Comparison of ENCODE assay signal across 8 mouse cellular contexts in the genomic region with DNA sequence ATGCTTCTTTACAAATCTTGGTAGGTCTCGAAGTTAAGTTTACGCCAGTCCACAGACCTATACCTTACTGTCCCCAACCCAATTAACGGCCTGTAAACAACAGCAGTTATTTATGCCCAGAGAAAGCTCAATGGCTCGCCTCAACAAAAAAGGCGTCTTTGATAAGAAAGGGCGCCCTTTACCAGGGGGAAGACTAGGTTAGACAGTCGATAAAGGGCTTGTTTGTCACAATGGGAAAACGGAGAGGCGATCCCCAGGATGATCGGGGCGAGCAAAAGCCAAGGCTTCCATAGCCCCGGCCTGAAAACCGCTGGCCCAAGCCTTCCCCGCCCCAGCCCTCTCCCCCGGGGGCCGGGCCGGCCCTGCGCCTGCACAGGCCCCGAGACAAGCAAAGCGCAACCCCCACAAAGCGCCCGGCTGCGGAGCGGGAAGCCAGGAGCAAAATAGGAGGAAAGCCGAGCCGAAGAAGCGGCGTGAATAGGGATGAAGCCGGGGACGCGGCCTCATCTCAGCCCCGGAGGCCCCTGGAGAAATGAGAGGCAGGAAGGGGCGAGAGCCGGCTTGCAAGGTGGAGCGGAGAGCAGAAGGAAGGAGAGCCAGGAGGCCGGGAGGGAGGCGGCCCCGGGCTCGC. TPM values are rescaled to one million over a fixed set of nuclear protein-coding genes. Genes with fewer than 3 reads are reported as not detected.
DNase-seq lines count a peak whose midpoint lies in the region; ATAC-seq and TF ChIP-seq lines count a peak whose summit lies in the region.

No protein-coding gene starts in this region.

- ATAC-seq in hindbrain, embryonic 12.5 days (ENCODE audit: low FRiP score) = peak; percentile 65
- ATAC-seq in megakaryocyte progenitor cell, adult 5-6 weeks (replicated peaks; ENCODE audit: poor library complexity) = no peak

- TF ChIP-seq CTCF in heart, adult 2 months (IDR thresholded peaks at IDR 0.05) = no peak
- TF ChIP-seq CTCF in thymus, adult 2 months (IDR thresholded peaks at IDR 0.05; ENCODE audit: borderline replicate concordance, control insufficient read depth, extremely low read depth, insufficient read depth, low read length, poor library complexity) = no peak

- no peak for DNase-seq in heart, adult 2 months
- DNase-seq in heart, adult 18-20 months = no peak
- DNase-seq in thymus, adult 2 months = no peak
- DNase-seq in thymus, postnatal 0 days (ENCODE audit: low spot score) = no peak
- DNase-seq in frontal cortex, postnatal 14 days (ENCODE audit: low spot score in 2 of 2) = no peak

- H3K4me2 ChIP-seq in hindbrain, embryonic 12.5 days (replicated peaks) = peak overlapping the region; percentile 63

- H3K36me3 ChIP-seq in heart, adult 2 months (ENCODE audit: control insufficient read depth, insufficient read depth, low read length) = peaks cover 14% of the 10 kb centered on the region
- no peaks in the 10 kb centered on the region for H3K36me3 ChIP-seq in thymus, adult 2 months (ENCODE audit: control insufficient read depth, insufficient read depth, low read length)
- no peaks in the 10 kb centered on the region for H3K36me3 ChIP-seq in hindbrain, embryonic 12.5 days
- peaks cover 15% of the 10 kb centered on the region for H3K36me3 ChIP-seq in megakaryocyte, embryonic 14.5 days (replicated peaks; ENCODE audit: low read length)

- H3K27ac ChIP-seq in heart, adult 2 months = peak overlapping the region; percentile 96
- H3K27ac ChIP-seq in thymus, adult 2 months (ENCODE audit: control insufficient read depth, insufficient read depth, low read length) = no peak overlapping the region
- peak overlapping the region; percentile 95 for H3K27ac ChIP-seq in hindbrain, embryonic 12.5 days

- intact Hi-C loops in heart, adult 2 months (cut with DNase I) = loop anchor here (1.0 to 5.0 kb wide), 3 partner anchors 49 to 263 kb away; a partner anchor contains a TSS

- H3K4me1 ChIP-seq in heart, adult 2 months (ENCODE audit: control insufficient read depth, insufficient read depth, low read length) = peaks cover 6% of the 10 kb centered on the region
- peaks cover 4% of the 10 kb centered on the region for H3K4me1 ChIP-seq in thymus, adult 2 months (replicated peaks; ENCODE audit: control insufficient read depth, insufficient read depth, low read length)
- peaks cover 21% of the 10 kb centered on the region for H3K4me1 ChIP-seq in hindbrain, embryonic 12.5 days
- H3K4me1 ChIP-seq in megakaryocyte, embryonic 14.5 days = peaks cover 47% of the 10 kb centered on the region

- no peaks in the 10 kb centered on the region for H3K27me3 ChIP-seq in heart, adult 2 months (ENCODE audit: control insufficient read depth, insufficient read depth, low read length)
- no peaks in the 10 kb centered on the region for H3K27me3 ChIP-seq in thymus, adult 2 months (ENCODE audit: control insufficient read depth, insufficient read depth, low read length)
- H3K27me3 ChIP-seq in hindbrain, embryonic 12.5 days = no peaks in the 10 kb centered on the region
- H3K27me3 ChIP-seq in megakaryocyte, embryonic 14.5 days (replicated peaks) = no peaks in the 10 kb centered on the region

- no peaks in the 10 kb centered on the region for H3K9me3 ChIP-seq in hindbrain, embryonic 12.5 days (replicated peaks)
- H3K9me3 ChIP-seq in megakaryocyte, embryonic 14.5 days = no peaks in the 10 kb centered on the region

- TF ChIP-seq EP300 in heart, adult 2 months (IDR thresholded peaks at IDR 0.05; ENCODE audit: insufficient read depth, low read depth, low read length) = no peak

- peak overlapping the region; percentile 94 for H3K9ac ChIP-seq in heart, adult 2 months (ENCODE audit: low read depth, low read length)
- H3K9ac ChIP-seq in hindbrain, embryonic 12.5 days = peak overlapping the region; percentile 91

- no peak for TF ChIP-seq POLR2A in heart, adult 2 months (IDR thresholded peaks at IDR 0.05; ENCODE audit: insufficient read depth, low read depth, low read length)
- TF ChIP-seq POLR2A in thymus, adult 2 months (IDR thresholded peaks at IDR 0.05; ENCODE audit: control insufficient read depth, extremely low read depth, insufficient read depth, low read length, poor library complexity) = no peak

- under 1% methylated on average over 39 of the region's 39 CpGs for WGBS in heart, adult 2 months
- WGBS in thymus, adult 2 months = under 1% methylated on average over 39 of the region's 39 CpGs
- under 1% methylated on average over 39 of the region's 39 CpGs for WGBS in hindbrain, embryonic 12.5 days

- H3K79me2 ChIP-seq in heart, adult 2 months (replicated peaks; ENCODE audit: control insufficient read depth, insufficient read depth, low read length) = peaks cover 3% of the 10 kb centered on the region; the same call in 1 of the 2 replicates

- H3K4me3 ChIP-seq in heart, adult 2 months = peak overlapping the region; percentile 65
- peak overlapping the region; percentile 87 for H3K4me3 ChIP-seq in thymus, adult 2 months (ENCODE audit: control insufficient read depth, insufficient read depth, low read length)
- peak overlapping the region; percentile 73 for H3K4me3 ChIP-seq in hindbrain, embryonic 12.5 days
- peak overlapping the region; percentile 94 for H3K4me3 ChIP-seq in megakaryocyte, embryonic 14.5 days (replicated peaks)

RNA-seq across cellular contexts. Expression of a gene that starts 0.7 kb away (rescaled TPM):
- total RNA-seq in heart, adult 2 months (2021) = 10 to 100 TPM; 14.8 to 18.0 TPM
- polyA plus RNA-seq in heart, adult 2 months (2012; rRNA removed) = 11.7 and 16.8 TPM in 2 replicates
- 10 to 100 TPM; 17.3 to 18.6 TPM for total RNA-seq in heart, adult 18-20 months (2021)
- 34.5 and 36.3 TPM in 2 replicates for polyA plus RNA-seq in thymus, adult 2 months (2012; rRNA removed)
- 32.4 and 41.0 TPM in 2 replicates for polyA plus RNA-seq in thymus, postnatal 0 days (2015; fragmentation: Nextera tagmentation; extraction: Ambion mirVana)
- polyA plus RNA-seq in hindbrain, embryonic 12.5 days (2016; fragmentation: Nextera tagmentation; extraction: Ambion mirVana) = 74.6 and 76.7 TPM in 2 replicates
- polyA plus RNA-seq in megakaryocyte, embryonic 14.5 days (2012; ENCODE audit: insufficient read depth, low replicate concordance) = 5.7 and 12.6 TPM in 2 replicates
- total RNA-seq in megakaryocyte progenitor cell, adult 5-6 weeks (2015) = 18.1 and 24.4 TPM in 2 replicates
- 17.4 and 23.5 TPM in 2 replicates for total RNA-seq in megakaryocyte progenitor cell, adult 5-6 weeks (2017)

RNA-seq across cellular contexts. Expression of a gene that starts 23.7 kb away (rescaled TPM):
- 1 to 10 TPM; 1.2 to 1.5 TPM for total RNA-seq in heart, adult 2 months (2021)
- 4.0 and 4.9 TPM in 2 replicates for polyA plus RNA-seq in heart, adult 2 months (2012; rRNA removed)
- total RNA-seq in heart, adult 18-20 months (2021) = 1 to 10 TPM; 1.1 to 1.2 TPM
- 0.71 TPM in 1 of 2 replicates, not detected in the other for polyA plus RNA-seq in thymus, adult 2 months (2012; rRNA removed)
- polyA plus RNA-seq in thymus, postnatal 0 days (2015; fragmentation: Nextera tagmentation; extraction: Ambion mirVana) = 0.52 and 1.2 TPM in 2 replicates
- 4.3 and 4.8 TPM in 2 replicates for polyA plus RNA-seq in hindbrain, embryonic 12.5 days (2016; fragmentation: Nextera tagmentation; extraction: Ambion mirVana)
- polyA plus RNA-seq in megakaryocyte, embryonic 14.5 days (2012; ENCODE audit: insufficient read depth, low replicate concordance) = not detected in 2 replicates
- total RNA-seq in megakaryocyte progenitor cell, adult 5-6 weeks (2015) = not detected in 2 replicates
- not detected in 2 replicates for total RNA-seq in megakaryocyte progenitor cell, adult 5-6 weeks (2017)

RNA-seq across cellular contexts. Expression of a gene that starts 48.7 kb away (rescaled TPM):
- total RNA-seq in heart, adult 2 months (2021) = 1 to 10 TPM; 2.6 to 2.8 TPM
- 7.2 and 10.0 TPM in 2 replicates for polyA plus RNA-seq in heart, adult 2 months (2012; rRNA removed)
- total RNA-seq in heart, adult 18-20 months (2021) = 1 to 10 TPM; 2.0 to 2.2 TPM
- polyA plus RNA-seq in thymus, adult 2 months (2012; rRNA removed) = 7.2 and 10.2 TPM in 2 replicates
- polyA plus RNA-seq in thymus, postnatal 0 days (2015; fragmentation: Nextera tagmentation; extraction: Ambion mirVana) = 3.9 and 4.3 TPM in 2 replicates
- polyA plus RNA-seq in hindbrain, embryonic 12.5 days (2016; fragmentation: Nextera tagmentation; extraction: Ambion mirVana) = 39.9 and 40.8 TPM in 2 replicates
- 1.2 and 3.1 TPM in 2 replicates for polyA plus RNA-seq in megakaryocyte, embryonic 14.5 days (2012; ENCODE audit: insufficient read depth, low replicate concordance)
- not detected in 2 replicates for total RNA-seq in megakaryocyte progenitor cell, adult 5-6 weeks (2015)
- not detected in 2 replicates for total RNA-seq in megakaryocyte progenitor cell, adult 5-6 weeks (2017)
